In genomic region chr17:63660841-63661481, GRCm38 (mm10) we compare ENCODE assay signal across 8 mouse cellular contexts.
DNase-seq lines count a peak whose midpoint lies in the region; ATAC-seq lines count a peak whose summit lies in the region.

No protein-coding gene starts in this region.

- no peak for ATAC-seq in heart, embryonic 11.5 days (replicated peaks; ENCODE audit: insufficient number of reproducible peaks, low FRiP score, low TSS enrichment)
- peak; percentile 71; the same call in 1 of the 2 replicates for ATAC-seq in kidney, embryonic 15.5 days (replicated peaks; ENCODE audit: low FRiP score)
- ATAC-seq in hindbrain, embryonic 14.5 days (ENCODE audit: low FRiP score), result no peak

- no peak overlapping the region for H3K9ac ChIP-seq in heart, embryonic 11.5 days (ENCODE audit: low read depth, low read length)
- H3K9ac ChIP-seq in kidney, embryonic 15.5 days, result no peak overlapping the region
- no peak overlapping the region for H3K9ac ChIP-seq in hindbrain, embryonic 14.5 days

- no peaks in the 10 kb centered on the region for H3K4me1 ChIP-seq in heart, embryonic 11.5 days (ENCODE audit: control insufficient read depth, insufficient read depth, low read length)
- peaks cover 14% of the 10 kb centered on the region for H3K4me1 ChIP-seq in kidney, embryonic 15.5 days
- no peaks in the 10 kb centered on the region for H3K4me1 ChIP-seq in midbrain, embryonic 10.5 days
- H3K4me1 ChIP-seq in hindbrain, embryonic 14.5 days (replicated peaks; ENCODE audit: control insufficient read depth, insufficient read depth, low read length), result no peaks in the 10 kb centered on the region

- no peaks in the 10 kb centered on the region for H3K27me3 ChIP-seq in heart, embryonic 11.5 days (ENCODE audit: control insufficient read depth, insufficient read depth, low read length)
- H3K27me3 ChIP-seq in kidney, embryonic 15.5 days, result no peaks in the 10 kb centered on the region
- no peaks in the 10 kb centered on the region for H3K27me3 ChIP-seq in midbrain, embryonic 10.5 days (ENCODE audit: low read depth, poor library complexity, severe bottlenecking)
- no peaks in the 10 kb centered on the region for H3K27me3 ChIP-seq in hindbrain, embryonic 14.5 days (ENCODE audit: control insufficient read depth, insufficient read depth, low read length)

- H3K4me3 ChIP-seq in heart, embryonic 11.5 days (ENCODE audit: low read depth, low read length), result no peak overlapping the region
- no peak overlapping the region for H3K4me3 ChIP-seq in kidney, embryonic 15.5 days (replicated peaks)
- no peak overlapping the region for H3K4me3 ChIP-seq in midbrain, embryonic 10.5 days
- no peak overlapping the region for H3K4me3 ChIP-seq in hindbrain, embryonic 14.5 days (replicated peaks; ENCODE audit: low read length)

- no peaks in the 10 kb centered on the region for H3K9me3 ChIP-seq in heart, embryonic 11.5 days (replicated peaks; ENCODE audit: control insufficient read depth, low read length)
- H3K9me3 ChIP-seq in kidney, embryonic 15.5 days (replicated peaks), result no peaks in the 10 kb centered on the region
- no peaks in the 10 kb centered on the region for H3K9me3 ChIP-seq in midbrain, embryonic 10.5 days (replicated peaks)
- H3K9me3 ChIP-seq in hindbrain, embryonic 14.5 days (ENCODE audit: control insufficient read depth, low read length), result no peaks in the 10 kb centered on the region

- no peaks in the 10 kb centered on the region for H3K36me3 ChIP-seq in heart, embryonic 11.5 days (ENCODE audit: control insufficient read depth, insufficient read depth, low read length)
- H3K36me3 ChIP-seq in kidney, embryonic 15.5 days, result no peaks in the 10 kb centered on the region
- no peaks in the 10 kb centered on the region for H3K36me3 ChIP-seq in midbrain, embryonic 10.5 days
- no peaks in the 10 kb centered on the region for H3K36me3 ChIP-seq in hindbrain, embryonic 14.5 days (replicated peaks; ENCODE audit: control insufficient read depth, insufficient read depth)

- H3K4me2 ChIP-seq in heart, embryonic 11.5 days, result no peak overlapping the region
- H3K4me2 ChIP-seq in kidney, embryonic 15.5 days, result no peak overlapping the region
- H3K4me2 ChIP-seq in hindbrain, embryonic 14.5 days (replicated peaks), result no peak overlapping the region

- H3K27ac ChIP-seq in heart, embryonic 11.5 days (ENCODE audit: low read depth, low read length), result no peak overlapping the region
- peak overlapping the region; percentile 85 for H3K27ac ChIP-seq in kidney, embryonic 15.5 days
- no peak overlapping the region for H3K27ac ChIP-seq in midbrain, embryonic 10.5 days (replicated peaks)
- H3K27ac ChIP-seq in hindbrain, embryonic 14.5 days, result no peak overlapping the region

- 79% methylated on average over 13 of the region's 13 CpGs for WGBS in heart, embryonic 11.5 days (ENCODE audit: insufficient replicate concordance)
- WGBS in kidney, embryonic 15.5 days, result 65% methylated on average over 13 of the region's 13 CpGs
- 91% methylated on average over 13 of the region's 13 CpGs for WGBS in midbrain, embryonic 10.5 days
- 86% methylated on average over 13 of the region's 13 CpGs for WGBS in hindbrain, embryonic 14.5 days

- peak; percentile 72 to 85 for DNase-seq in heart, adult 18-20 months
- DNase-seq in gastrocnemius, adult 18-20 months (ENCODE audit: low spot score), result peak; percentile 72
- DNase-seq in lung, postnatal 10 days, result peak; percentile 70
- no peak for DNase-seq in midbrain, embryonic 10.5 days (ENCODE audit: low spot score)
- no peak for DNase-seq in hindbrain, embryonic 14.5 days (ENCODE audit: low spot score)
- no peak for DNase-seq in embryo, embryonic 10 days (ENCODE audit: low spot score)

Comparison
In these comparisons a context has a peak if more than half of its experiments do, and no peak if none do; other contexts are left out.
1. DNase-seq: peak in heart, adult 18-20 months (2 of 2), gastrocnemius, adult 18-20 months (single experiment) and lung, postnatal 10 days (single experiment); none in midbrain, embryonic 10.5 days (single experiment), hindbrain, embryonic 14.5 days (single experiment) and embryo, embryonic 10 days (single experiment).